Mouse (Mus musculus): ENCODE results near the gene Melk. TPM values are rescaled to one million over a fixed set of nuclear protein-coding genes. Genes with fewer than 3 reads are reported as not detected.
A peak's percentile ranks its signal among the peaks of the same experiment; 100 is the strongest.

Melk gene
- polyA plus RNA-seq, 1 experiment from 2014 or later, result 10.3 TPM

DNA sequence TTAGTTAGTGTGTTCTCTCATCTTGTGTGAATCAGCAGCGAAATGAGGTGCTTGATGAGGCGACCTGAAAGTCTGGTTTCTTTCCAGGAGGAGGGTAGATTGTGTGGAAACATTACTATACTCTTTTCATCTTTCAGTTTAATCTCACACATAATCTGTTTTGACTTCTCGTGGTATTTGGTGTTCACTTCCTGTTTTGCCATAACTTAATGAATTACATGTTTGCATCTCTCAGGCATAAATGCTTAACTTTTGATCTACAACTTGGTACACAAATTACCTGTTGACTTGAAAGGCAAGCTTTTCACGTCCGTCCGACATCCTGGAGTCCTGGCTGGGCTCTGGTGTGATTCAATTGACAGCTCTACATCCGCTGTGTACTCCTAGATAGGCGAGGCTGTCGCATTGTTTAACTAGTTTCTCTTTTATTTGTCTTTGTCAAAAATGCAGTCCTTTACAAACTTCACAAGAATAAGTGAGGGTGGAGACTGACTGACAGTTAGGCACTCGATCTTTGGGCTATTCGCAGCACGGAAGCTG is 15.7 kb downstream of the Melk start:
- DNase-seq (no peak), ATAC-seq (ENCODE audit: low FRiP score, low TSS enrichment) (no peak)
- Histone ChIP-seq H3K27me3 (ENCODE audit: control insufficient read depth, insufficient read depth, low read length) (no peaks in the 10 kb centered on the region), H3K9me3 (ENCODE audit: control insufficient read depth, low read length) (no peaks in the 10 kb centered on the region), H3K4me1 (ENCODE audit: control insufficient read depth, insufficient read depth, low read length) (no peaks in the 10 kb centered on the region), H3K9ac (replicated peaks; ENCODE audit: low read length) (no peak overlapping the region), H3K36me3 (ENCODE audit: control insufficient read depth, insufficient read depth, low read length) (0 out of 2 replicates have a peak, but pooled peaks cover 3% of the 10 kb centered on the region), H3K4me3 (replicated peaks; ENCODE audit: low read depth, low read length) (no peak overlapping the region), H3K27ac (replicated peaks; ENCODE audit: low read depth, low read length) (no peak overlapping the region), H3K4me2 (ENCODE audit: low read length) (no peak overlapping the region)
- WGBS, result 90% methylated on average over 12 of the region's 12 CpGs

DNA sequence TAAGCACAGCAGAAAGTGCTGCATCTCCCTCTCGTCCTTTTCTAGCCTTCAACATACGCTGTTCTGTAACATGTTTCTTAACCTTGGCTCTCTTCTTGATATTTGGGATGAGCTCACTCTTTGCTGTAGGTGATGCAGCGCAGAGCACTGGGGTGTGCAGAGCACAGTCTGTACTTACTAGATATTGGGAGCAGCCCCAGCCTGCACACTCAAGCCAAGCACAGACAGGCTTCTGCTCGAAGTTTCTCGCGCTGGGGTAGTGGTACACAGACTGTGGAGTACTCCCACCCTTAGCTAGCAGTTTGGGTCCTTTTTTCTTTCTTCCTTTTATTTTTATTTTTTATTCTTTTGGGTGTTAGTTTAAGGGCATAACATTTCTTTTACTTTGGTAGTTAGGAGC is 19.8 kb downstream of the Melk start:
- no peak overlapping the region for H3K4me2 ChIP-seq (ENCODE audit: low read length)
- H3K36me3 ChIP-seq (ENCODE audit: control insufficient read depth, insufficient read depth, low read length), result no peaks in the 10 kb centered on the region
- no peak for DNase-seq
- H3K9me3 ChIP-seq (ENCODE audit: control insufficient read depth, low read length), result no peaks in the 10 kb centered on the region
- ATAC-seq (ENCODE audit: low FRiP score, low TSS enrichment), result no peak
- no peak overlapping the region for H3K9ac ChIP-seq (replicated peaks; ENCODE audit: low read length)
- H3K27me3 ChIP-seq (ENCODE audit: control insufficient read depth, insufficient read depth, low read length), result no peaks in the 10 kb centered on the region
- 91% methylated on average over 6 of the region's 6 CpGs for WGBS
- H3K4me3 ChIP-seq (replicated peaks; ENCODE audit: low read depth, low read length), result no peak overlapping the region
- no peak overlapping the region for H3K27ac ChIP-seq (replicated peaks; ENCODE audit: low read depth, low read length)
- no peaks in the 10 kb centered on the region for H3K4me1 ChIP-seq (ENCODE audit: control insufficient read depth, insufficient read depth, low read length)

DNA sequence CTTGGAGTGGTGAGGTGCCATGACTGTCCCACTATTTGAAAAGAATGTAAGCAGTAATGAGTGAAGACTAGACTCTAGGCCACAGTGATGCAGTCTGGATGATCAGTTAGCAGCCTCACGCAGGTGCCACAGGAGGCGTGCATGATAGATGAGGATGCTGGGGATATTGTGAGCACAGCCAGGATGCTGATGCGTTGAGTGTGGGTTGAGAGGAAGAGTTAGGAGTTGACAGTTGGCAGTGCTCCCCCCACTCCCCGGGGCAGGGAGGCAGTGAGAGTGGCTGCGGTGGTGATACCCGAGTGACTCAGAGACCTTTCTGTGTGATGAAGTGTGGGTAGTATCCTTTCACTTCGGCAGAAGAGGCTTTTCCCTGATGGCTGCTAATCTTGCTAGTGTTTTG is 21.4 kb downstream of the Melk start:
- Histone ChIP-seq H3K4me3 (replicated peaks; ENCODE audit: low read depth, low read length) (no peak overlapping the region), H3K27me3 (ENCODE audit: control insufficient read depth, insufficient read depth, low read length) (no peaks in the 10 kb centered on the region), H3K36me3 (ENCODE audit: control insufficient read depth, insufficient read depth, low read length) (no peaks in the 10 kb centered on the region), H3K4me1 (ENCODE audit: control insufficient read depth, insufficient read depth, low read length) (no peaks in the 10 kb centered on the region), H3K9me3 (ENCODE audit: control insufficient read depth, low read length) (no peaks in the 10 kb centered on the region), H3K4me2 (ENCODE audit: low read length) (no peak overlapping the region), H3K9ac (replicated peaks; ENCODE audit: low read length) (no peak overlapping the region), H3K27ac (replicated peaks; ENCODE audit: low read depth, low read length) (no peak overlapping the region)
- ATAC-seq (ENCODE audit: low FRiP score, low TSS enrichment) (no peak), DNase-seq (no peak)
- 93% methylated on average over 7 of the region's 7 CpGs for WGBS

- Histone ChIP-seq H3K27ac (replicated peaks; ENCODE audit: low read depth, low read length) (no peak overlapping the region), H3K4me3 (replicated peaks; ENCODE audit: low read depth, low read length) (no peak overlapping the region), H3K4me2 (ENCODE audit: low read length) (no peak overlapping the region), H3K36me3 (ENCODE audit: control insufficient read depth, insufficient read depth, low read length) (no peaks in the 10 kb centered on the region), H3K9me3 (ENCODE audit: control insufficient read depth, low read length) (no peaks in the 10 kb centered on the region), H3K4me1 (ENCODE audit: control insufficient read depth, insufficient read depth, low read length) (no peaks in the 10 kb centered on the region), H3K27me3 (ENCODE audit: control insufficient read depth, insufficient read depth, low read length) (no peaks in the 10 kb centered on the region), H3K9ac (replicated peaks; ENCODE audit: low read length) (no peak overlapping the region)
- peak; percentile 85 for DNase-seq
- no peak for ATAC-seq (ENCODE audit: low FRiP score, low TSS enrichment)
- 40% methylated on average over 4 of the region's 4 CpGs for WGBS
Measured at GRCm38 (mm10) chr4:44325453-44325852, 24.8 kb downstream of the Melk start.

- ATAC-seq (ENCODE audit: low FRiP score, low TSS enrichment), result no peak
- Histone ChIP-seq H3K9ac (replicated peaks; ENCODE audit: low read length) (no peak overlapping the region), H3K4me2 (ENCODE audit: low read length) (no peak overlapping the region), H3K36me3 (ENCODE audit: control insufficient read depth, insufficient read depth, low read length) (no peaks in the 10 kb centered on the region), H3K27me3 (ENCODE audit: control insufficient read depth, insufficient read depth, low read length) (no peaks in the 10 kb centered on the region), H3K4me1 (ENCODE audit: control insufficient read depth, insufficient read depth, low read length) (no peaks in the 10 kb centered on the region), H3K27ac (replicated peaks; ENCODE audit: low read depth, low read length) (no peak overlapping the region), H3K4me3 (replicated peaks; ENCODE audit: low read depth, low read length) (no peak overlapping the region), H3K9me3 (ENCODE audit: control insufficient read depth, low read length) (no peaks in the 10 kb centered on the region)
- no peak for DNase-seq
- WGBS, result 95% methylated on average over 3 of the region's 3 CpGs
Measured at GRCm38 (mm10) chr4:44326721-44327120, 26.0 kb downstream of the Melk start.

DNA sequence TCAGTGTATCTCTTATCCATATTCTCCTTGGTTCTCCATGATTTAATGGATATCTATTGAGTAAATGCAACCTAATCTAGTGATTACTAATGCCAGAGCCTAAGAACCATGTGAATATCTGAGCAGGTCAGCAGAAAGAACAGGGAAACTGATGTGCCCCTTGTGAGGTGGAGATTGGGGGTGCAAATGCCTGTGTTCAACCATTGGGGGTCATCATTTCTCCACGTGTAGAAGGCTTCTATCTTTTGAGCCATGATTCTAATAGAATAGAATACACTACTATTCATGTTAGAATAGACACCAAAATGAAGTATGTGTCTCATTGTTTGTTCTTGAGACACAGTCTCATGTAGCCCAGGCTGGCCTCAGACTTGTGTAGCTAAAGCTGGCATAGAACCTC is 27.3 kb downstream of the Melk start:
- no peak overlapping the region for H3K27ac ChIP-seq (replicated peaks; ENCODE audit: low read depth, low read length)
- H3K4me1 ChIP-seq (ENCODE audit: control insufficient read depth, insufficient read depth, low read length), result no peaks in the 10 kb centered on the region
- H3K4me3 ChIP-seq (replicated peaks; ENCODE audit: low read depth, low read length), result no peak overlapping the region
- no peak overlapping the region for H3K4me2 ChIP-seq (ENCODE audit: low read length)
- DNase-seq (peak; percentile 50), ATAC-seq (ENCODE audit: low FRiP score, low TSS enrichment) (no peak)
- no peaks in the 10 kb centered on the region for H3K27me3 ChIP-seq (ENCODE audit: control insufficient read depth, insufficient read depth, low read length)
- H3K9me3 ChIP-seq (ENCODE audit: control insufficient read depth, low read length), result no peaks in the 10 kb centered on the region
- 84% methylated on average over 1 of the region's 1 CpGs for WGBS
- H3K36me3 ChIP-seq (ENCODE audit: control insufficient read depth, insufficient read depth, low read length), result no peaks in the 10 kb centered on the region
- H3K9ac ChIP-seq (replicated peaks; ENCODE audit: low read length), result no peak overlapping the region

DNA sequence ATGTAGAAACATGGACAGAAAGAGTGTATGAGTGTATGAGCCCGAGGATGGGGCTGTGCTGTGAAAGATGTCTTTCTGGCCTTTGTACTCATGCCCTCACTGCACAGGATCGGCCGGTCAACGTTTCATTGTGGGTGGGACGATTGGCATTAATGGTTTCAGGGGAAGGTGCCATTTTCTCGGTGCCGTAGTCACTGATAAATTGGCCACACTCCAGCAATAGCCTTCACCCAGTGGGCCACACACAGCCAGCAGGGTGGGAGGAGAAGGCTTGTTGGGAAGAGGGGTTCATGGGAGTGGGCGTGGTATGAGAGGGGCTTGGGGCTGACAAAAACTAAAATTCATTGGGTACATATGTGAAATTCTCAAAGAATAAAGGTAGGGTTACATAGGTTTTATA is 34.3 kb downstream of the Melk start:
- Histone ChIP-seq H3K27ac (replicated peaks; ENCODE audit: low read depth, low read length) (no peak overlapping the region), H3K27me3 (ENCODE audit: control insufficient read depth, insufficient read depth, low read length) (no peaks in the 10 kb centered on the region), H3K36me3 (ENCODE audit: control insufficient read depth, insufficient read depth, low read length) (no peaks in the 10 kb centered on the region), H3K4me3 (replicated peaks; ENCODE audit: low read depth, low read length) (no peak overlapping the region), H3K4me1 (ENCODE audit: control insufficient read depth, insufficient read depth, low read length) (no peaks in the 10 kb centered on the region), H3K9me3 (ENCODE audit: control insufficient read depth, low read length) (no peaks in the 10 kb centered on the region), H3K4me2 (ENCODE audit: low read length) (no peak overlapping the region), H3K9ac (replicated peaks; ENCODE audit: low read length) (no peak overlapping the region)
- ATAC-seq (ENCODE audit: low FRiP score, low TSS enrichment) (no peak), DNase-seq (no peak)
- WGBS, result 93% methylated on average over 8 of the region's 8 CpGs

GRCm38 (mm10) chr4:44361670-44362069 is 61.0 kb downstream of the Melk start:
- WGBS, result 90% methylated on average over 7 of the region's 7 CpGs
- no peak overlapping the region for H3K27ac ChIP-seq (replicated peaks; ENCODE audit: low read depth, low read length)
- no peak overlapping the region for H3K9ac ChIP-seq (replicated peaks; ENCODE audit: low read length)
- H3K4me2 ChIP-seq (ENCODE audit: low read length), result no peak overlapping the region
- DNase-seq (no peak), ATAC-seq (ENCODE audit: low FRiP score, low TSS enrichment) (no peak)
- no peaks in the 10 kb centered on the region for H3K36me3 ChIP-seq (ENCODE audit: control insufficient read depth, insufficient read depth, low read length)
- no peaks in the 10 kb centered on the region for H3K4me1 ChIP-seq (ENCODE audit: control insufficient read depth, insufficient read depth, low read length)
- no peaks in the 10 kb centered on the region for H3K27me3 ChIP-seq (ENCODE audit: control insufficient read depth, insufficient read depth, low read length)
- H3K9me3 ChIP-seq (ENCODE audit: control insufficient read depth, low read length), result no peaks in the 10 kb centered on the region
- no peak overlapping the region for H3K4me3 ChIP-seq (replicated peaks; ENCODE audit: low read depth, low read length)

DNA sequence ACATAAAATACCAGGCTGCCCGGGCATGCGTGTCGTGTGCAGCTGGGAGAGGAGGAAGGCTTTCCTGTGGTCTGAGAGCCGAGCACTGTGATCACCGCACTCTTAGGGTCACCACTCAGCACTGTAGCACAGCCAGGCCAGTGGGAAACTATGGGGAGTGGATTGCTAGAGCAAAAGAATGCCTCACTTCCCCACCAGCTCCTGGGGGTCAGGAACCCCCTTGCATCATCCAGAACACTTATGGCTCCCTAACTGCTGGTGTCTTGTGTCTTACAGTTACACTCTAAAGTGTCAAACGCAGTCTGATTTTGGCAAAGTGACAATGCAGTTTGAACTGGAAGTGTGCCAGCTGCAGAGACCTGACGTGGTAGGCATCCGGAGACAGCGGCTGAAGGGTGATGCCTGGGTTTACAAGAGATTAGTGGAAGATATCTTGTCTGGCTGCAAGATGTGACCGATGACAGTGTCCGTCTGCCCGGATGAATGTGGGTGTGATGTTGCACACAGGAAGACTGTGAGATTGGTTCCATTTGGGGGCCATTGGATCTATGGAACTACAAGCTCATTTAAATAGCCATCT is 62.8 kb downstream of the Melk start:
- H3K4me3 ChIP-seq (replicated peaks; ENCODE audit: low read depth, low read length), result no peak overlapping the region
- H3K9me3 ChIP-seq (ENCODE audit: control insufficient read depth, low read length), result no peaks in the 10 kb centered on the region
- DNase-seq (peak; percentile 63), ATAC-seq (ENCODE audit: low FRiP score, low TSS enrichment) (no peak)
- H3K9ac ChIP-seq (replicated peaks; ENCODE audit: low read length), result no peak overlapping the region
- no peaks in the 10 kb centered on the region for H3K4me1 ChIP-seq (ENCODE audit: control insufficient read depth, insufficient read depth, low read length)
- no peak overlapping the region for H3K27ac ChIP-seq (replicated peaks; ENCODE audit: low read depth, low read length)
- 72% methylated on average over 12 of the region's 12 CpGs for WGBS
- no peaks in the 10 kb centered on the region for H3K27me3 ChIP-seq (ENCODE audit: control insufficient read depth, insufficient read depth, low read length)
- no peaks in the 10 kb centered on the region for H3K36me3 ChIP-seq (ENCODE audit: control insufficient read depth, insufficient read depth, low read length)
- H3K4me2 ChIP-seq (ENCODE audit: low read length), result no peak overlapping the region
